Mouse (Mus musculus) bone marrow, adult 2 months (tissue): Measurements from ENCODE around the gene Ndufs2. TPM values are rescaled to one million over a fixed set of nuclear protein-coding genes. Genes with fewer than 3 reads are reported as not detected.

Experiments used
- H3K27ac ChIP-seq: fragments of 200-500 bp; 2 replicates; pipeline ENCODE4 v1.5.1; 2012; ENCODE audit warnings: low read depth, mild to moderate bottlenecking, control low read depth, inconsistent platforms, low read length; ENCODE audit not compliant: control insufficient read depth, poor library complexity, insufficient read depth
- H3K4me1 ChIP-seq: fragments of 200-500 bp; 2 replicates; pipeline ENCODE4 v1.6.1; 2011; ENCODE audit warnings: low read length; ENCODE audit not compliant: control insufficient read depth, insufficient read depth
- H3K4me3 ChIP-seq: fragments of 200-500 bp; replicated peaks from 2 replicates; pipeline ENCODE3; 2011; ENCODE audit warnings: mild to moderate bottlenecking, low read depth, low read length, control low read depth; ENCODE audit not compliant: control insufficient read depth
- CTCF ChIP-seq: fragments of 200-500 bp; IDR thresholded peaks from 2 replicates; pipeline ENCODE4 v1.5.1; 2011; ENCODE audit warnings: low read length, control low read depth; ENCODE audit not compliant: control insufficient read depth, insufficient read depth
- POLR2A ChIP-seq: fragments of 200-500 bp; IDR thresholded peaks from 2 replicates; pipeline ENCODE4 v1.6.1; 2011; ENCODE audit warnings: low read depth, mild to moderate bottlenecking, control low read depth, low read length, borderline replicate concordance; ENCODE audit not compliant: control insufficient read depth
- WGBS: fragments of 180-500 bp; shearing (Covaris S2); methylation state at CpG from one replicate; pipeline ENCODE4 v1.1.7; 2018; 5-methylcytosine and 5-hydroxymethylcytosine counted together
- polyA plus RNA-seq: library from polyadenylated mRNA; stranded (reverse); fragments of >200 nt; gene quantifications from 2 replicates; pipeline ENCODE4 v1.2.4, GENCODE M21; 2011; ENCODE audit warnings: low replicate concordance; ENCODE audit not compliant: missing spikeins, insufficient read depth, insufficient read length

Ndufs2 gene
- polyA plus RNA-seq, 1 experiment = 109 TPM

- WGBS = 89% methylated on average over 24 of the region's 24 CpGs
- H3K4me1 ChIP-seq = no peaks in the 10 kb centered on the region; the same call in 1 of the 2 replicates
- H3K27ac ChIP-seq = no peak overlapping the region
- no peak overlapping the region for H3K4me3 ChIP-seq
- TF ChIP-seq POLR2A (no peak), CTCF (no peak)
These were observed 5.1 kb upstream of the Ndufs2 start for GRCm38 (mm10) chr1:171256095-171256818.

- 82% methylated on average over 17 of the region's 17 CpGs for WGBS
- Histone ChIP-seq H3K4me1 (peaks cover 2% of the 10 kb centered on the region; the same call in 1 of the 2 replicates), H3K27ac (no peak overlapping the region), H3K4me3 (no peak overlapping the region)
- no peak for TF ChIP-seq POLR2A
These were observed 1.2 kb upstream of the Ndufs2 start for GRCm38 (mm10) chr1:171252415-171252814.

GRCm38 (mm10) chr1:171251594-171252324 lies 571 bp upstream of the Ndufs2 start:
- no peak overlapping the region for H3K4me3 ChIP-seq
- TF ChIP-seq CTCF = no peak
- TF ChIP-seq POLR2A = no peak
- peaks cover 2% of the 10 kb centered on the region; the same call in 1 of the 2 replicates for H3K4me1 ChIP-seq
- 49% methylated on average over 13 of the region's 13 CpGs for WGBS
- H3K27ac ChIP-seq = no peak overlapping the region

GRCm38 (mm10) chr1:171249913-171250600 lies 1.1 kb downstream of the Ndufs2 start, which contains the start of gene Adamts4:
TSS of gene Adamts4 (plus strand) at chr1:171250421.
- WGBS = 30% methylated on average over 5 of the region's 5 CpGs
- Histone ChIP-seq H3K4me1 (peaks cover 2% of the 10 kb centered on the region; the same call in 1 of the 2 replicates), H3K4me3 (no peak within 1 kb of the TSS), H3K27ac (no peak within 1 kb of the TSS)
- no peak for TF ChIP-seq POLR2A
- no peak for TF ChIP-seq CTCF

- Histone ChIP-seq H3K27ac (no peak overlapping the region), H3K4me3 (no peak overlapping the region), H3K4me1 (peaks cover 2% of the 10 kb centered on the region; the same call in 1 of the 2 replicates)
- TF ChIP-seq CTCF (no peak), POLR2A (no peak)
- 50% methylated on average over 3 of the region's 3 CpGs for WGBS
These were observed 2.6 kb downstream of the Ndufs2 start for GRCm38 (mm10) chr1:171248386-171249226.

- no peak overlapping the region for H3K27ac ChIP-seq
- TF ChIP-seq CTCF = no peak
- TF ChIP-seq POLR2A = no peak
- no peak overlapping the region for H3K4me3 ChIP-seq
- 45% methylated on average over 4 of the region's 4 CpGs for WGBS
- peaks cover 2% of the 10 kb centered on the region; the same call in 1 of the 2 replicates for H3K4me1 ChIP-seq
These were observed 3.3 kb downstream of the Ndufs2 start for GRCm38 (mm10) chr1:171247916-171248315.

- peaks cover 2% of the 10 kb centered on the region; the same call in 1 of the 2 replicates for H3K4me1 ChIP-seq
- H3K27ac ChIP-seq = peak overlapping the region; percentile 48
- 14% methylated on average over 13 of the region's 13 CpGs for WGBS
- H3K4me3 ChIP-seq = peak overlapping the region; percentile 73
- TF ChIP-seq POLR2A (no peak), CTCF (no peak)
These were observed 3.7 kb downstream of the Ndufs2 start for GRCm38 (mm10) chr1:171247453-171247841.
